Mouse (Mus musculus) kidney, adult 2 months (tissue): ENCODE data around the gene Defb25. TPM values are rescaled to one million over a fixed set of nuclear protein-coding genes. Genes with fewer than 3 reads are reported as not detected.
"Not testable (repeated sequence)": the region's sequence is repeated elsewhere in the genome, so short reads cannot be mapped to it uniquely, and the experiment has no call there.

Source experiments
- DNase-seq: peaks from one replicate; pipeline ENCODE4 v3.0.0; 2021
- H3K27ac ChIP-seq: fragments of 200-500 bp; 2 replicates; pipeline ENCODE4 v1.5.1; 2012; ENCODE audit warnings: low read depth, low read length, control low read depth, inconsistent platforms; ENCODE audit not compliant: insufficient read depth
- H3K27me3 ChIP-seq: fragments of 200-500 bp; replicated peaks from 2 replicates; pipeline ENCODE4 v1.6.1; 2012; ENCODE audit warnings: mild to moderate bottlenecking, moderate library complexity, low read length, inconsistent platforms; ENCODE audit not compliant: control insufficient read depth, insufficient read depth
- H3K36me3 ChIP-seq: fragments of 200-500 bp; 2 replicates; pipeline ENCODE4 v1.6.1; 2012; ENCODE audit warnings: mild to moderate bottlenecking, moderate library complexity, low read length, inconsistent platforms; ENCODE audit not compliant: control insufficient read depth, insufficient read depth
- H3K4me1 ChIP-seq: fragments of 200-500 bp; 2 replicates; pipeline ENCODE4 v1.6.1; 2011; ENCODE audit warnings: low read length; ENCODE audit not compliant: control insufficient read depth, insufficient read depth
- H3K4me3 ChIP-seq: fragments of 200-500 bp; 2 replicates; pipeline ENCODE4 v1.5.1; 2011; ENCODE audit warnings: mild to moderate bottlenecking, low read depth, low read length, control low read depth; ENCODE audit not compliant: insufficient read depth
- CTCF ChIP-seq: fragments of 200-500 bp; conservative IDR thresholded peaks from 2 replicates; pipeline ENCODE4 v1.5.1; 2011; ENCODE audit warnings: low read depth, mild to moderate bottlenecking, control low read depth, low read length, moderate library complexity, mixed read lengths; ENCODE audit not compliant: insufficient read depth, insufficient read length
- POLR2A ChIP-seq: fragments of 200-500 bp; IDR thresholded peaks from one replicate; pipeline ENCODE4 v1.6.1; 2011; ENCODE audit warnings: low read depth, low read length, control low read depth
- WGBS: fragments of 180-500 bp; shearing (Covaris S2); methylation state at CpG from one replicate; pipeline ENCODE4 v1.1.7; 2018; 5-methylcytosine and 5-hydroxymethylcytosine counted together
- polyA plus RNA-seq: library from polyadenylated mRNA; depleted of rRNA; stranded (reverse); fragments of >200 nt; gene quantifications from 2 replicates; pipeline ENCODE4 v1.2.3, GENCODE M21; 2012; rRNA removed

Defb25 gene
- 1.0 TPM in 1 of 2 replicates, not detected in the other for polyA plus RNA-seq

GRCm38 (mm10) chr2:152622953-152623352, at the start of gene Defb25:
Gene Defb25 (minus strand): TSS chr2:152623053.
- no peak for DNase-seq
- TF ChIP-seq POLR2A = no peak
- TF ChIP-seq CTCF = no peak
- WGBS = 66% methylated on average over 7 of the region's 7 CpGs
- Histone ChIP-seq H3K4me3 (no peak within 1 kb of the TSS), H3K27me3 (no peaks in the 10 kb centered on the region), H3K4me1 (no peaks in the 10 kb centered on the region), H3K27ac (no peak within 1 kb of the TSS), H3K36me3 (no peaks in the 10 kb centered on the region)

GRCm38 (mm10) chr2:152672166-152672565, 49.3 kb upstream of the Defb25 start:
- WGBS = 59% methylated on average over 12 of the region's 12 CpGs
- Histone ChIP-seq H3K4me3 (no peak overlapping the region), H3K4me1 (peaks cover 20% of the 10 kb centered on the region), H3K27me3 (no peaks in the 10 kb centered on the region), H3K36me3 (no peaks in the 10 kb centered on the region), H3K27ac (no peak overlapping the region)
- no peak for DNase-seq
- TF ChIP-seq POLR2A (no peak), CTCF (no peak)

DNA sequence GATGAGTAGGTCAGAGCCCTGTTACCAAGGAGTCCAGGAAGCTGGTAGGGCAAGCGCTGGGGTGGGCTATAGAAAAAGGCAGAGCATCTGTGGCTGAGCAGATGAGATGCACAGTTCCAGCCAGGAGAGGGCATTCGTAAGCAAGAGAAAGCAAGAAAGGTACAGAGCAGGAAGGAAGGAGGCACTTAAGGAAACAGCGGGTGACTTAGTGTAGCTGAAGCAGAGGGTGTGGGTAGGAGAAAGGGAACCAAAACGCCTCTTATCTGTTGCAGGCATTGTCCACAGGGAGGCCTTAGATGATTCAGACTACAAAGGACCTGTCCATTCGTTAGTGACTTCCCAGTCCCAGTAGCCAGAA, 48.8 kb upstream of the Defb25 start:
- DNase-seq = peak; percentile 55
- no peak overlapping the region for H3K4me3 ChIP-seq
- WGBS = 11% methylated on average over 5 of the region's 5 CpGs
- H3K27me3 ChIP-seq = no peaks in the 10 kb centered on the region
- TF ChIP-seq POLR2A = no peak
- peak; percentile 61 for TF ChIP-seq CTCF
- no peaks in the 10 kb centered on the region for H3K36me3 ChIP-seq
- H3K4me1 ChIP-seq = peaks cover 23% of the 10 kb centered on the region
- no peak overlapping the region for H3K27ac ChIP-seq

DNA sequence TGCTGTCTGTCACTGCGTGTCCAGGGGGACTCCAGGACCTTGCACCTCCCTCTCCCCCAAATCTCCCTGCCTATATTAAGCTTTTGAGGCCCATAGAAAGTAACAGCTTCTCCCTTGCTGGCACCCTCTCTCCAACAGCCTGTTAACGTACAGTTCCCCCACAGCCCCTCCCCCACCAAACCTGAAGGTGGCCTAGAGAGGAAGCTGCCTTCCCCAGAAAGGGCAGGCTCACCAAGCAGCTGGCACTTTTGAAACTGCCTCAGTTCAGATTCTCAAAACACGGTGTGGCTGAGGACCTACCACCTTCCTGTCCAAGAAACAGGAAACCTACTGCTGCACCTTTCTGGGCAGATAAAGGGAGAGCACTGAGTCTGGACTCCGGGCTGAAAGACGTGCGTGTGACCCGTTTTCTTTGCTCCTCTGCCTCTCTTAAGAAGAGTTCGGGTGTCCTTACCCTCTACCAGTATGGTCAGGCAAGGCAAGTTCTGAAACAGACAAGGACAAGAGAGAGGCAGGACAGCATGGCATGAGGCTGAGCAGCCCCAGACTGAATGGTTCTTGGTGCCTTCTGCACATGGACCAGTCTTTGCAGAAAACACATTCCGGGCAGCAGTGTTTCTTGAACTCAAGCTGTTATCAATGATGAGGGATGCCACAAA, 48.3 kb upstream of the Defb25 start:
- H3K4me3 ChIP-seq = peak overlapping the region; percentile 7; the same call in 1 of the 2 replicates
- DNase-seq = no peak

DNA sequence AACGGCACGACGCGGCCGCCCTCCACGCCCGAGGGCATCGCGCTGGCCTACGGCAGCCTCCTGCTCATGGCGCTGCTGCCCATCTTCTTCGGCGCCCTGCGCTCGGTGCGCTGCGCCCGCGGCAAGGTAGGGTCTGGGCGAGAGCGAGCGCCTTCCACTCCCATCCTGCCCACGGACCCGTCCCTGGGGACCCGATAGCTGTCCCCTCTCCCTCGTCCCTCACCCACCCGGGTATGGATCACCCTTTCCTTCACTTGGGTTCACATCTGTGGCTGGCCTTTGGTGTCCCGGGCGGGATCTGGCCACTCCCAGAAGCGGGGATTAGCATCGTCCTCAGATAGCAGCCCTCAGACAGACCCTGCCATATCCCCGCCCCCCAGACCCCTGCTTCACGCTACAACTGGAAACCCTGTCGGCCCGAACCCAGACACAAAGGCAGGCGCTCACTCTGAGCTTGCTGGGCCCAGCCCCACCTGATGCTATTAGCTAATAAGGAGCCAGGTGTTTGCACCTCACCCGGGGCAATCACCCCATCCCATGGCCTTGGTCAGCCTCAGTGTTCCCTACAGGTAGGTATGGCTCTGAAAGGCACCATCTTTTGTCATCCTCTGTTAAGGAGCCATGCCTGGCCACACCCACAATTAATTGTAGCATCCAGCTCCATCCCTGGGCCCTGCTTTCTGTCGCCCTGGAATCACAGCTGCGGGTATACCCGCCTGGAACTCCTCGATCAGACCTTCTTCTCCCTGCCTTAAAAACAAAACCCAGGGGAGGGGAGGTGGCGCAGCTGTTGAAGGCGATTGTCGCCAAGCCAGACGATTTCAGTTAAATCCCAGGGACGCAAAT, 47.0 kb upstream of the Defb25 start:
- Histone ChIP-seq H3K36me3 (no peaks in the 10 kb centered on the region), H3K27me3 (no peaks in the 10 kb centered on the region), H3K4me1 (peaks cover 23% of the 10 kb centered on the region), H3K27ac (peak overlapping the region; percentile 75), H3K4me3 (peak overlapping the region; percentile 91)
- TF ChIP-seq CTCF (no peak), POLR2A (no peak)
- no peak for DNase-seq
- WGBS = 1% methylated on average over 43 of the region's 46 CpGs

More for the DNA sequence above, 48.3 kb upstream of the Defb25 start:
- Histone ChIP-seq H3K36me3 (no peaks in the 10 kb centered on the region), H3K27ac (no peak overlapping the region; the same call in 1 of the 2 replicates), H3K27me3 (no peaks in the 10 kb centered on the region), H3K4me1 (peaks cover 23% of the 10 kb centered on the region)
- WGBS = 35% methylated on average over 9 of the region's 9 CpGs
- TF ChIP-seq CTCF = no peak
- no peak for TF ChIP-seq POLR2A

- Histone ChIP-seq H3K4me3 (peak within 1 kb of the TSS; percentile 91), H3K36me3 (no peaks in the 10 kb centered on the region), H3K27ac (peak within 1 kb of the TSS; percentile 75), H3K27me3 (no peaks in the 10 kb centered on the region), H3K4me1 (peaks cover 23% of the 10 kb centered on the region)
- WGBS = under 1% methylated on average over 35 of the region's 35 CpGs
- TF ChIP-seq POLR2A (peak; percentile 87), CTCF (peak; percentile 96; the same call in 1 of the 2 replicates)
- peak; percentile 95 for DNase-seq
Observed at GRCm38 (mm10) chr2:152669256-152669638, 46.4 kb upstream of the Defb25 start, which contains the start of gene H13. Gene H13 (plus strand): TSS chr2:152669461.

DNA sequence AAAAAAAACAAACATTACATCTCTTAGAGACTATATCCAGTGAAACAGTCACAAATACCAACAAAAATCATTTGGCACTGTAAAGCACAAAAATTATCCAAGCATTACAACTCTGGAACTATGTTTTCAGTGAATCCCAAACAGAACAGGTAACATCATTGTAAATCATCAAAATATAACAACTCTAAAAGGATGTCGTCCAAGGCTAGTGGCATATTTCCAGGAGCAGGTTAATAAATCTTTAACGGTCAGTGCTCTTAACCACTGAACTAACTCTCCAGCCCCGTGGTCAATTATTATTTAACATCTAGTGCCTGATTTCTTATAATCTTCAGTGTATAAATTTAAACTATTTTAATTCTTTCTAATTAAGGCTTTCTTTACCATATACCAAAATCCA, 43.3 kb upstream of the Defb25 start:
- not testable (repeated sequence) for H3K4me3 ChIP-seq, H3K27ac ChIP-seq, H3K27me3 ChIP-seq, H3K36me3 ChIP-seq
- peaks cover 15% of the 10 kb centered on the region for H3K4me1 ChIP-seq
- WGBS = 16% methylated on average over 3 of the region's 3 CpGs
- DNase-seq = peak; percentile 85

- H3K27ac ChIP-seq = no peak overlapping the region
- peak; percentile 46 for DNase-seq
Observed at GRCm38 (mm10) chr2:152661163-152661562, 38.3 kb upstream of the Defb25 start.

More at GRCm38 (mm10) chr2:152661163-152661562, 38.3 kb upstream of the Defb25 start:
- H3K27me3 ChIP-seq = no peaks in the 10 kb centered on the region
- H3K4me3 ChIP-seq = no peak overlapping the region
- H3K36me3 ChIP-seq = no peaks in the 10 kb centered on the region
- WGBS = 75% methylated on average over 6 of the region's 6 CpGs
- TF ChIP-seq CTCF (no peak), POLR2A (no peak)
- no peaks in the 10 kb centered on the region for H3K4me1 ChIP-seq
